Mouse (Mus musculus): ENCODE results near the gene Slc26a8. TPM values are rescaled to one million over a fixed set of nuclear protein-coding genes. Genes with fewer than 3 reads are reported as not detected.

The Slc26a8 gene
- polyA plus RNA-seq, 1 experiment from 2014 or later = 2.1 TPM

DNA sequence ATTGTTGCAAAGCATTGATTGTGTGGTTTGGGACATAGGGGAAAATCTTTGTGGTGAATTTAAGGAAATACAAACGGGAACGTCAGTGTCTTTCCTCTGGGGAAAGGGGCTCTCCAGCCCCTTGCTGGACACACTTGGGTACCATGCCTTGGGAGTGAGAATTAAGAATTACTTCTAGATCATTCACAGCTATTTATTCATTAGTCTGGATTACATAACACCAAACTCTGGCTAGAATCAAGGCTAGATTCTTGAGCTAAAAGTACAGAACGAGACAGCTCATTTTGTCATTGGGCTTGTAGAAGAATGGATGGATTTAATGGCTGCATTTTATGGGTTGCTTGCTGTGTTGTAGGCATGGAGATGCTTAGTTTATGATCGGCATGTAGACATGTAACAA is 4.8 kb upstream of the Slc26a8 start:
- H3K27ac ChIP-seq (ENCODE audit: low read length) = no peak overlapping the region
- H3K4me2 ChIP-seq (ENCODE audit: low read length) = no peak overlapping the region
- no peaks in the 10 kb centered on the region for H3K27me3 ChIP-seq (ENCODE audit: control insufficient read depth, insufficient read depth, low read depth, low read length)
- WGBS = 77% methylated on average over 4 of the region's 4 CpGs
- H3K9ac ChIP-seq (ENCODE audit: low read depth, low read length) = no peak overlapping the region
- H3K4me1 ChIP-seq (ENCODE audit: control insufficient read depth, insufficient read depth, low read length) = peaks cover 42% of the 10 kb centered on the region
- no peak overlapping the region for H3K4me3 ChIP-seq (ENCODE audit: low read depth, low read length)
- no peaks in the 10 kb centered on the region for H3K36me3 ChIP-seq (ENCODE audit: control insufficient read depth, insufficient read depth, low read length)
- no peak for ATAC-seq
- no peaks in the 10 kb centered on the region for H3K9me3 ChIP-seq (replicated peaks; ENCODE audit: control insufficient read depth, low read length, poor library complexity, severe bottlenecking)

DNA sequence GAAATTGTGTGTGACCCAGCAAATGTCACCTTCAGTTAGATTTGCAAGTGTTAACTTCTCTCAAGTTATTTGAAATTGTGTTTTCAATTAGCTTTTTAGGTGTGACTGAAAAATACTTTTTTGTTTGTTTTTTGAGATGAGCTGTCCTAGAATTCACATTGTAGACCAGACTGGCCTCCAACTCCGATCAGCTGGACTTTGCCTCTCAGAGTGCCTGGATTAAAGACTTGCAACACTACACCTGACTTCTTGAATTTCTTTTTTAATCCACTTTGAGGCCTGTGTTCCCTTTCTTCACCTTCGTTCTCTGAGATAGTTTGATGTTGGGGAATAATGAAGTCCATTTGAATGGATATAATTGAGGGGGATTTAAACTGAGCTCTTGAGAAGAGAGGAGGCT is 4.0 kb upstream of the Slc26a8 start:
- no peak for ATAC-seq
- no peak overlapping the region for H3K9ac ChIP-seq (ENCODE audit: low read depth, low read length)
- H3K27ac ChIP-seq (ENCODE audit: low read length) = no peak overlapping the region
- H3K9me3 ChIP-seq (replicated peaks; ENCODE audit: control insufficient read depth, low read length, poor library complexity, severe bottlenecking) = no peaks in the 10 kb centered on the region
- H3K4me2 ChIP-seq (ENCODE audit: low read length) = no peak overlapping the region
- no peak overlapping the region for H3K4me3 ChIP-seq (ENCODE audit: low read depth, low read length)
- no peaks in the 10 kb centered on the region for H3K36me3 ChIP-seq (ENCODE audit: control insufficient read depth, insufficient read depth, low read length)
- peaks cover under 1% of the 10 kb centered on the region; the same call in 1 of the 2 replicates for H3K27me3 ChIP-seq (ENCODE audit: control insufficient read depth, insufficient read depth, low read depth, low read length)
- 37% methylated on average over 2 of the region's 2 CpGs for WGBS
- peaks cover 42% of the 10 kb centered on the region for H3K4me1 ChIP-seq (ENCODE audit: control insufficient read depth, insufficient read depth, low read length)

DNA sequence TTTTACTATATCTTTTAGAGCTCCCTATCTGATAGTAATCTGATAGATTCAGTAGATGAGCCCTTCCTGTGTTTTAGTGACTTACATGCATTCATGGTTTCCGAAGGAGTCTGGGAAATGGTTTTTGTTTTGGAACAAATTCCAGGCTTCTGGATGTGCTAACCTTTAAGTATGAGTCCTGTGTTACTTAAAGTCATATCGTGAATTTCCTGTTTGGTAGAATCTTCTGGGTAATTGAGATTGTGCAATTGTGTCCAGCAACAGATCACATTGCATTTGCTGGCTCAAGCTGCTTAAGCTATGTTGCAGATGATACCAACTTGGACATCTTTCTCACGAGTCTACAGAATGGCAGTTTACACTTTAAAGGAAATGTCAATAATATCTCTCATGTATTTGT is 3.1 kb upstream of the Slc26a8 start:
- Histone ChIP-seq H3K4me3 (ENCODE audit: low read depth, low read length) (peak overlapping the region; percentile 99), H3K9me3 (replicated peaks; ENCODE audit: control insufficient read depth, low read length, poor library complexity, severe bottlenecking) (no peaks in the 10 kb centered on the region), H3K4me2 (ENCODE audit: low read length) (peak overlapping the region; percentile 82), H3K27me3 (ENCODE audit: control insufficient read depth, insufficient read depth, low read depth, low read length) (peaks cover 2% of the 10 kb centered on the region; the same call in 1 of the 2 replicates), H3K36me3 (ENCODE audit: control insufficient read depth, insufficient read depth, low read length) (no peaks in the 10 kb centered on the region), H3K4me1 (ENCODE audit: control insufficient read depth, insufficient read depth, low read length) (peaks cover 42% of the 10 kb centered on the region), H3K27ac (ENCODE audit: low read length) (no peak overlapping the region), H3K9ac (ENCODE audit: low read depth, low read length) (peak overlapping the region; percentile 96)
- WGBS = 46% methylated on average over 3 of the region's 3 CpGs
- no peak for ATAC-seq

DNA sequence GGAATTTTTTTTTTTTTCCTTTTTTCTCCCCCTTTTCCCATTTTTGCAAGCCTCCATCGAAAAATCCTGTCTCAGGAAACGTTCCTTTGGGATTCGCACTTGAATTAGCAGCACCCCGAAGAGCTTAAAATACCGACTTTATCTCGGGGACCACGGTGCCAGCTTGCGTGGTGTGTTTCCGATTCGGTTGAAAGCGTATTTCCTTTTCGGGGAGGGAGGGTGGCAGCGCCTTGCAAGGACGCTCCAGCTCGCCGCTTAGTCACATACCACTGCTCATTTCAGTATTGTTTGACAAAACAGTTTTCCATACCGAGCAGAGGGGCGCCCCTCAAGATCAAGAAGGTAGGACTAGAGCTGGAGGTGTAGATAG is 2.3 kb upstream of the Slc26a8 start:
- Histone ChIP-seq H3K4me2 (ENCODE audit: low read length) (peak overlapping the region; percentile 82), H3K4me3 (ENCODE audit: low read depth, low read length) (peak overlapping the region; percentile 99), H3K9me3 (replicated peaks; ENCODE audit: control insufficient read depth, low read length, poor library complexity, severe bottlenecking) (no peaks in the 10 kb centered on the region), H3K27ac (ENCODE audit: low read length) (peak overlapping the region; percentile 96), H3K27me3 (ENCODE audit: control insufficient read depth, insufficient read depth, low read depth, low read length) (peaks cover 2% of the 10 kb centered on the region; the same call in 1 of the 2 replicates), H3K9ac (ENCODE audit: low read depth, low read length) (peak overlapping the region; percentile 96), H3K4me1 (ENCODE audit: control insufficient read depth, insufficient read depth, low read length) (peaks cover 35% of the 10 kb centered on the region), H3K36me3 (ENCODE audit: control insufficient read depth, insufficient read depth, low read length) (no peaks in the 10 kb centered on the region)
- under 1% methylated on average over 18 of the region's 18 CpGs for WGBS
- ATAC-seq = no peak

DNA sequence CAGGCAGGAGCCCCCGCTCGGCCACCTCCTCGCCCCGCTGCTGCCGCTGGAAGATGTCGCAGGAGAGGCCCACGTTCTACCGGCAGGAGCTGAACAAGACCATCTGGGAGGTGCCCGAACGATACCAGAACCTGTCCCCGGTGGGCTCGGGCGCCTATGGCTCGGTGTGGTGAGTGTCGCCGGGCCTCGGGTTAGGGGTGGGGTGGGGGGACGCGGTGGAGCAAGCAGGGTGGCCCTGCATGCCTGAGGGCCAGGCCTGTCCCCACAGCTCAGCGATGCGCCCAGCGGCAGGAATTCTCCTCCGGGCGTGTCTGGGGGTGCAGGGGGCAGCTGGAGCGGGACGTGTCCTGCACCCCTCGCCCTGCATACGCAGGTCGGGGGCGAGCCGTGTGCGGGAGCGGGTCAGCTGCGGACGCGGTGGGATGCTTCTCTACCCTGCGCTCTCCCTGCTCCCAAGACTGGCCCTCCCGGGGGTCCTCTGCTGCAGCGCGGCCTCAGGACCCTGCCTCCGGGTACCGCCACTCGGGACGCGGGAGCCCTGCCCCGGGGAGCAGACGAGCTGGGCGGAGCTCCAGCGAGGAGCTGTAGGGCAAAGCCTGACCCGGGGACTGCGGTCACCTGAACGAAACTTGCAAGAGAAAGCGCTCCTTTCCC is 1.8 kb upstream of the Slc26a8 start:
- H3K4me3 ChIP-seq (ENCODE audit: low read depth, low read length) = peak overlapping the region; percentile 99
- peak; percentile 68 for ATAC-seq
- no peaks in the 10 kb centered on the region for H3K36me3 ChIP-seq (ENCODE audit: control insufficient read depth, insufficient read depth, low read length)
- peak overlapping the region; percentile 82 for H3K4me2 ChIP-seq (ENCODE audit: low read length)
- WGBS = 1% methylated on average over 45 of the region's 53 CpGs
- H3K9me3 ChIP-seq (replicated peaks; ENCODE audit: control insufficient read depth, low read length, poor library complexity, severe bottlenecking) = no peaks in the 10 kb centered on the region
- H3K9ac ChIP-seq (ENCODE audit: low read depth, low read length) = peak overlapping the region; percentile 96
- peak overlapping the region; percentile 96 for H3K27ac ChIP-seq (ENCODE audit: low read length)
- H3K4me1 ChIP-seq (ENCODE audit: control insufficient read depth, insufficient read depth, low read length) = peaks cover 30% of the 10 kb centered on the region
- H3K27me3 ChIP-seq (ENCODE audit: control insufficient read depth, insufficient read depth, low read depth, low read length) = peaks cover 2% of the 10 kb centered on the region; the same call in 1 of the 2 replicates

DNA sequence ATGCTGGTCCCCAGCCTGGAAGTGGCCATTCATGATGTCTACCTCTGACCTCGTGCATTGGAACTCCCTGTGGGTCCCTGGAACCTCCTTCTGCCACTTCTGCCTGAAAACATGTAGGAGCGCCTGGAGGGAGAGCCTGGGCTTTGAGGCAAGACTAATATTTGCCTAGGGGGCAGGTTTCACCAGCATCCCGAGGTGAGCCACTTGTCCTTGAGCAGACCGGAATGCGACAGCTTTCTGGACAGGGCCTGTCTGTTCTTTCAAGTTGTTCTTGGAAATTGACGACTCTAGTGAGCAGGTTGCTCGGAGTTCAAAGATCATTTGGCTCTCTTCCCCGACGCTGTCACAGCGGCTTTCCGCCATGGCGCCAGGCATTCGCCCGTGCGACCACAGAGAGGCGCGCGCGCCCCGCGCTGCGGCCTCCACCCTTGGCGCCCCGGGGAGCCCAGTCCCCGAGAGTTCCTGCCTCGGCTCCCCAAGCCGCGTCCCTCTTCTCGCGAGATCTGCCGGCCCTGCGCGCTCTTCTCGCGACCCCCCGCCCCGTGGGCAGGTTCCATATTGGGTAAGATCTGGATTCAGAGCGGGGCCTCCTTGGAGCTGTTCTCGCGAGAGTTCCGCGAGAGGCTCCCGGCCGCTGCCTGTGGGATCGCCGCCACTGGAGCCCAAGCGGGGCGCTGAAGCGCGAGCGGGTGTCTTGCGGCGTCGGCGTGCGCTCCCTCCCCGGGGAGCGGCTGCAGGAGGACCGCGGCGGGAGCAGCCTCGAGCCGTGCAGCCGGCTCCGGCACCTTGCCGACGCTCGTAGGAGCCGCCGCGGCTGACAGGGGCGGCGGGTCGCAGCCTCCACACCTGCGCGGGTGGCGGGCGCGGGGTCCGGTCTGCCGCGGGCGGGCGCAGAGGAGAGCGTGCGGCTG is 998 bp upstream of the Slc26a8 start, which contains the start of gene Mapk14:
Gene Mapk14, plus strand, starts transcription at position 554 of the 911 bp plus-strand sequence.
- peak within 1 kb of the TSS; percentile 96 for H3K27ac ChIP-seq (ENCODE audit: low read length)
- H3K4me2 ChIP-seq (ENCODE audit: low read length) = peak within 1 kb of the TSS; percentile 82
- peak within 1 kb of the TSS; percentile 96 for H3K9ac ChIP-seq (ENCODE audit: low read depth, low read length)
- peaks cover 24% of the 10 kb centered on the region for H3K4me1 ChIP-seq (ENCODE audit: control insufficient read depth, insufficient read depth, low read length)
- H3K9me3 ChIP-seq (replicated peaks; ENCODE audit: control insufficient read depth, low read length, poor library complexity, severe bottlenecking) = no peaks in the 10 kb centered on the region
- H3K27me3 ChIP-seq (ENCODE audit: control insufficient read depth, insufficient read depth, low read depth, low read length) = peaks cover 2% of the 10 kb centered on the region; the same call in 1 of the 2 replicates
- peak; percentile 97 for ATAC-seq
- WGBS = under 1% methylated on average over 82 of the region's 86 CpGs
- peak within 1 kb of the TSS; percentile 99 for H3K4me3 ChIP-seq (ENCODE audit: low read depth, low read length)
- H3K36me3 ChIP-seq (ENCODE audit: control insufficient read depth, insufficient read depth, low read length) = no peaks in the 10 kb centered on the region

DNA sequence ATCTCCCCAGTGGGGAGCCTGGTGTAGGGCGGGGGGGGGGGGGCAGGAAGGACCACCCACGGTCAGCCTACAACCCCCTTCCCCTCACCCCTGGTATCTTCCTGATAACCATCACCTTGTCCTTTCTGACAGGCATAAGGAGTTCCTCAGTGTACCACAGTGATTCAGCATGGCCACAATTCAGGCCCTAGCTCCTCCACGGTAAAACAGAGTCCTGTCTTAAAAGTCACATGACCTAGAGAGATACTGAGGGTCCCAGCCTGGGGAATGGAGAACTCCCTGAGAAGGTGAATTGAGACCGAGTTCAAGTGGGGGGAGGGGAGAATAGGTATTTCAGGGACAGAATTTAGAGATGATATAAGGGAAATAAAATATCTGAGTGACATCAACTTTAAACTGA is 2.7 kb downstream of the Slc26a8 start:
- no peak overlapping the region for H3K4me2 ChIP-seq (ENCODE audit: low read length)
- no peak overlapping the region for H3K9ac ChIP-seq (ENCODE audit: low read depth, low read length)
- no peak overlapping the region for H3K4me3 ChIP-seq (ENCODE audit: low read depth, low read length)
- H3K9me3 ChIP-seq (replicated peaks; ENCODE audit: control insufficient read depth, low read length, poor library complexity, severe bottlenecking) = no peaks in the 10 kb centered on the region
- 54% methylated on average over 4 of the region's 4 CpGs for WGBS
- no peaks in the 10 kb centered on the region for H3K36me3 ChIP-seq (ENCODE audit: control insufficient read depth, insufficient read depth, low read length)
- no peak overlapping the region for H3K27ac ChIP-seq (ENCODE audit: low read length)
- no peak for ATAC-seq
- peaks cover 3% of the 10 kb centered on the region for H3K4me1 ChIP-seq (ENCODE audit: control insufficient read depth, insufficient read depth, low read length)
- H3K27me3 ChIP-seq (ENCODE audit: control insufficient read depth, insufficient read depth, low read depth, low read length) = peaks cover 2% of the 10 kb centered on the region; the same call in 1 of the 2 replicates

DNA sequence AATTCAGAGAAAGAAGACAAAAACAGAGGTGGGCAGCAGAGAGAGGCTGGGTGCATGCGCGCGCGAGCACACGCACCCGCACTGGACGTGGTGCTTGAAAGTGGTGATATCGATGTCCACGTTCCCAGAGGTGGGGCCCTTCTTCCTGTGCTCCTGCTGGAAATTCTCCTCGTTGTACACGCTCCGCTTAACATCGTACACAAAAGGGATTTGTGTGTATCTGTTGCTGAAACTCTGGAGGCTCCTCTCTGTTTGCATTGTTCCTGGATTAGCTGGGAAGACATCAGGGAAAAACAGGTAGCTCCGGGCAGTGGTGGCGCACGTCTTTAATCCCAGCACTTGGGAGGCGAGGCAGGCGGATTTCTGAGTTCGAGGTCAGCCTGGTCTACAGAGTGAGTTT is 5.4 kb downstream of the Slc26a8 start:
- no peaks in the 10 kb centered on the region for H3K36me3 ChIP-seq (ENCODE audit: control insufficient read depth, insufficient read depth, low read length)
- H3K9ac ChIP-seq (ENCODE audit: low read depth, low read length) = no peak overlapping the region
- H3K27me3 ChIP-seq (ENCODE audit: control insufficient read depth, insufficient read depth, low read depth, low read length) = peaks cover 2% of the 10 kb centered on the region; the same call in 1 of the 2 replicates
- no peaks in the 10 kb centered on the region for H3K4me1 ChIP-seq (ENCODE audit: control insufficient read depth, insufficient read depth, low read length)
- H3K9me3 ChIP-seq (replicated peaks; ENCODE audit: control insufficient read depth, low read length, poor library complexity, severe bottlenecking) = no peaks in the 10 kb centered on the region
- no peak for ATAC-seq
- no peak overlapping the region for H3K4me3 ChIP-seq (ENCODE audit: low read depth, low read length)
- WGBS = 50% methylated on average over 19 of the region's 19 CpGs
- H3K4me2 ChIP-seq (ENCODE audit: low read length) = no peak overlapping the region
- no peak overlapping the region for H3K27ac ChIP-seq (ENCODE audit: low read length)

DNA sequence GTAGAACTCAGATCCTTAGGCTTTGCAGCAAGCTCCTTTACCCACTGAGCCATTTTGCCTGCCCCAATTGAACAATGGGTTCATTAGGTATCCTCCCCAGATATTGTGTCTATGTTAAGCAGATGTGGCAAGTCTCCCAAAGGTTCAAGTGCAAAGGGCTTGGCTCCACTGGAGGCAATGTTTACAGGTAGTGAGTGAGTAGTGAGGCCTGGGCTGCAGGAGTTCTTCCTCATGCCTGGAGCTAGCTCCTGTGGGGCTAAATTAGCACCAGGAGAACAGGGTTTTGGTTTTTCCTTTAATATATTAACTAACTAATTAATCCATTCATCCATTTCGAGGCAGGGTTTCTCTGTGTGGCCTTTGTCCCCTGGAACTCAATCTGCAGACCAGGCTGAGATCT is 6.4 kb downstream of the Slc26a8 start:
- Histone ChIP-seq H3K4me2 (ENCODE audit: low read length) (no peak overlapping the region), H3K4me1 (ENCODE audit: control insufficient read depth, insufficient read depth, low read length) (no peaks in the 10 kb centered on the region), H3K4me3 (ENCODE audit: low read depth, low read length) (no peak overlapping the region), H3K27ac (ENCODE audit: low read length) (no peak overlapping the region), H3K9me3 (replicated peaks; ENCODE audit: control insufficient read depth, low read length, poor library complexity, severe bottlenecking) (no peaks in the 10 kb centered on the region), H3K36me3 (ENCODE audit: control insufficient read depth, insufficient read depth, low read length) (no peaks in the 10 kb centered on the region), H3K27me3 (ENCODE audit: control insufficient read depth, insufficient read depth, low read depth, low read length) (no peaks in the 10 kb centered on the region), H3K9ac (ENCODE audit: low read depth, low read length) (no peak overlapping the region)
- no peak for ATAC-seq
- 46% methylated on average over 1 of the region's 1 CpGs for WGBS

Measured in midbrain, embryonic 16.5 days (tissue).